Mouse (Mus musculus) CD8-positive naive resting alpha-beta T cell, adult 2 months (primary cell): ENCODE data around the gene Slc17a9.
"Not testable (repeated sequence)": the region's sequence is repeated elsewhere in the genome, so short reads cannot be mapped to it uniquely, and the experiment has no call there.

Source experiments
- DNase-seq, 2 experiments: peaks; one replicate each; pipeline ENCODE4 v3.0.0; 2022; ENCODE audit warnings: low read depth in 2 of 2, low spot score in 2 of 2

Slc17a9 gene

DNA sequence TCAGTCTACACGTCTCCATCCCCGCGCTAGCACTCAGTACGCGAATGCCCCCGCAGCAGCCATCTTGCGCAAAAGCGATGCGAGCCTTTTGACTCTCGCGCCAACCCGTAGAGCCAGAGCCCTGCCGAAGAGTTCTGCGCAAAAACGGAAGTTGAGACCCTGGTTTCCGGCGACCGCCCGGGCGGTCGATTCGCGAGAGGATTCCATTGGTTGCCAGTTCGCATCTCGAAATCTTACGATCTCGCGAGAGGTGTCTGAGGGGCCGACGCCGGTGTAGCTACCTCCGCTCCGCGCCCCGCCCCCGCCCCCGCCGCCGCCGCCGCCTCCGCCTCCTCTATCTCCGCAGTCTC lies 15.2 kb upstream of the Slc17a9 start, which contains the start of the genes Dido1 and Gid8:
Gene Dido1 (minus strand): TSS at position 77 of the 350 bp plus-strand sequence.
Gene Gid8 (plus strand): TSS at position 195 of the 350 bp plus-strand sequence.
- peak; percentile 91 to 92 for DNase-seq

GRCm38 (mm10) chr2:180710276-180711155 lies 14.5 kb upstream of the Slc17a9 start:
- DNase-seq: no peak

DNA sequence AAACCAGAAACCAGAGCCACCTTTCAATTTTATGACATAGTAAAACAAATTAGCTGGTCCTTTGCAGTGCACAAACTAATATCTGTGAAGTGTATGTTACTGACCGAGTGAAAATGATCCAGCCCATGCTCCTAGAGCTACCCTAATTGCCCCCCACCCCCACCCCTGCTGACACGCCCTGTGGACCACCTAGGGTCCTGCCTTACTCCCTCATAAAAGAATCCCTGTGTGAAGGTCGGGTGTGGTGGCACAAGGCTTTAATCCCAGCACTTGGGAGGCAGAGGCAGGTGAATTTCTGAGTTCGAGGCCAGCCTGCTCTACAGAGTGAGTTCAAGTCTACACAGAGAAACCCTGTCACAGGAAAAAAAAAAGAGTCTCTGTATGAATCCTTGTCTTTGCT lies 13.5 kb upstream of the Slc17a9 start:
- no peak for DNase-seq

GRCm38 (mm10) chr2:180712037-180712689 lies 12.9 kb upstream of the Slc17a9 start:
- no peak for DNase-seq

DNA sequence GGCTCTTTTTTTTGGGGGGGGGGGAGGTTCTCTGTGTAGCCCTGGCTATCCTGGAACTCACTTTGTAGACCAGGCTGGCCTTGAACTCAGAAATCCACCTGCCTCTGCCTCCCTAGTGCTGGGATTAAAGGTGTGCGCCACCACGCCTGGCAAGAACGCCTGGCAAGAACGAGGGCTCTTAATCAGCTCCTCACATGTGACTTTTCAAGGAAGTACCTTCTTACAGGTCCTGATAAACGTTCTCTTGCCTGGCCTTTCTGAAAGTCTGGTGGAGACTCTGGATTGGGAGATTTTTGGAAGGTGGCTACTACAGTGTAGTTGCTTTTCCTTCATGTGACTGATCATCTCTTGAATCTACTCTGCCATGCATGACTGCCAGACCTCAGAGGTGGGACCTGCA lies 2.3 kb upstream of the Slc17a9 start:
- not testable (repeated sequence) for DNase-seq

GRCm38 (mm10) chr2:180723865-180724264 lies 1.2 kb upstream of the Slc17a9 start:
- no peak for DNase-seq

DNA sequence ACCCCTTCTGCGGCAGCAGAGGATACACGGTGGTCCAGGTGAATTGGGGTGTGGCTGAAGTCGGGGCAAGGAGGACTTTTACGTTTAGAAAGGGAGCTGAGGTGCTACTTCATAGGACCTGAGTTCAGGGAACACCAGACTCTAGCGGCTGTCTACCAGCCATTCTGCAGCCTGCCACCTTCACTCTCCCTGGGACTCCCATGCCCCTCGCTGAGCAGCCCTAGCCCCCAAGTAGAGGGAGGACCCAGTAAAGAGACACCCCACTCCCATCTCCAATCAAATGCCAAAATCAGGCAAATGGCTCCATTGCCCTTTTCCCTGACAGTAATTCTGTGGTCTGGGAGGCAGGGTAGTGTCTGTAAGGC lies 333 bp downstream of the Slc17a9 start:
- no peak for DNase-seq

- DNase-seq: no peak
These were observed 980 bp downstream of the Slc17a9 start for GRCm38 (mm10) chr2:180725856-180726629.

DNA sequence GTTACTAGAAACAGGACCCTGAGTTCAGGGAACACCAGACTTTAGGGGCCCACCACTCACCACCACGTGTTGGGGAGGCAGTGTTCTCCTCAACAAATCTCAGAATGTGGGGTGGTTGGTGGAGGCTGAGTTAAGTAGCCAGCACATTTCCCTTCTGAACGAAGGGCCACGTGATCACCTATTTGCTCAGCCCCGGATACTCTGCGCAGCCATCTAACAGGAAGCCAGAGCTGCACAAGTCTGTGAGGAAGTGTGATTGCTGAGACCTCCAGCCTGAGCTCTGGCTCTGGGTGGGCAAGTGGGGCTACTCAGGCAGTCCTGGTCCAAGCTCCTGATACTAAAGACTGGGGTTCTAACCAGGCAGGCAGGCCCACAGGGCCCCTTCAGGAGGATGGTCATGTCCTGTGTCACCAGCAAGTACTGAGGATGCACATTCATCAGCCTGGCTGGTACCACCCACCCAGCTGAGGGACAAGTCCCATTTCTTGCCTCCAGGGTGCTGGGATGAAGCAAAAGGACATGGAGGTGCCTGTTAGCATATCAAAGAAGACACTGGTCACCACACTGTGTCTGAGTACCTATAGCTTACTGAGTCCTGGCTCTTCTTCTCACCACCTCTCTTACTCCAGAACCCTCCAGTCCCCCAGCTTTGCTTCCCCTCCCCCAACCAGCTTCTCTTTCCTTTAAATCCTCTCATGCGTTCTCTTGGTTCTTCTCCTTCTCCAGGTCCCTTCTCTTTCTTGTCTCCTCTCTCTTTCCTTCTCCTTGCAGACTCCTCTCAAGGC lies 1.8 kb downstream of the Slc17a9 start:
- peak; percentile 46 to 65 for DNase-seq

DNA sequence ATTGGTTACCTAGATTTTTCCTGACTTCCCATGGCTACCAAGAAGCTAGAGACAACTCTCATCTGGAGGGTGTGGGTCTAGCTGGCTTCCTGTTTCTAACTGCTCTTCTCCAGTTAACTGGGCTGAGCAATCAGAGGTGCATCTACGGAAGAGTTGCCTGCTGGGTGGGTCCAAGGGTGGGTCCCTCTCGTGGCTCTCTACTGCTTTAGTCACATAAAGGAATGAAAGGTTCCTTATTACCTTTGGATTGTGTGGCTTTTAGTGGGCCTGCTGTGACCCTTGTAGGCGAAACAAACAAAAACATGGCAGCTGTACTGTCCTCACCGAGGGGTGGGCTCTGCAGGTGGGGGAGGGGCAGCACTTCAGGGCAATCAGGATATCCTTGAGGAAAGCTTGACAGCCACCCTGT lies 2.6 kb downstream of the Slc17a9 start:
- no peak for DNase-seq

DNA sequence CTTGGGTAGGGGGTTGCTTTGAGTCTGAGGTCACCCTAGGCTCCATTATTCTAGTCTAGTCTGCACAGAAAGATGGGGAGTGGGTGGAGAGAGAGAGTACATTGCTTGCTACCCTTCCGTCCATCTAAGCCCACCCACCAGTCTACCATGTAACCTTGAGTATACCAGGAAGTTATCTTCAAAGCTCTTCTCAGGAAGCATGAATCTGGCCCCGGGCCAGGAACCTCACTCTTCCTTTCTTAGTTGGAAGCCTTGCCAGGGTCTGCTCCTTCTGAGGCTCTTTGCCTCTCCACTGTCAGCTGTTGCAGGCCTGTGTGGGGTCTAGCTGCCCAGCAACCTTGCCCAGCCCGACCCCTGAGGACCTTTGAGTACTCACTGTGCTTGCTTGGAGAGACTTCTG lies 6.0 kb downstream of the Slc17a9 start:
- DNase-seq: peak; percentile 50 to 67

GRCm38 (mm10) chr2:180731984-180732383 lies 6.9 kb downstream of the Slc17a9 start:
- no peak for DNase-seq

- no peak for DNase-seq
These were observed 10.2 kb downstream of the Slc17a9 start for GRCm38 (mm10) chr2:180735232-180735631.

DNA sequence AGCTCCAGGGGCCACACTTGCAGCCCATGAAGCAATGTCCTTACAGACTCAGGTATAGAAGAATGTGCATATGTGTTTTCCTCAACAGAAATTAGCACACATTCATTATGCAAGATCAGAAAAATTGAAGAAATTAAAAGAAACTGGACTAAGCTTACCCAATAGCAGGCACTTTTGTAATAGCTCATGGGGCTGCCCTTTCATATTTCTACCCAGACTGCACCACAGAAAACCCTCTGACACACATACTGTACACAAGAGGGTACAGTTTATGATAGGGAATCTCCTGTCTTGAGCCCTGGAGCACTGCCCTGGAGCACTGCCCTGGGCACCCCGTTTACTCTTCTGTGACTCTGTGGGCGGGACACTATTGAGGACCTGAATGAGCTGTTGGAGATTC lies 12.9 kb downstream of the Slc17a9 start:
- DNase-seq: no peak

- DNase-seq: no peak
These were observed 15.3 kb downstream of the Slc17a9 start for GRCm38 (mm10) chr2:180740349-180740748.

- no peak for DNase-seq
These were observed 16.4 kb downstream of the Slc17a9 start for GRCm38 (mm10) chr2:180741421-180741820.

DNA sequence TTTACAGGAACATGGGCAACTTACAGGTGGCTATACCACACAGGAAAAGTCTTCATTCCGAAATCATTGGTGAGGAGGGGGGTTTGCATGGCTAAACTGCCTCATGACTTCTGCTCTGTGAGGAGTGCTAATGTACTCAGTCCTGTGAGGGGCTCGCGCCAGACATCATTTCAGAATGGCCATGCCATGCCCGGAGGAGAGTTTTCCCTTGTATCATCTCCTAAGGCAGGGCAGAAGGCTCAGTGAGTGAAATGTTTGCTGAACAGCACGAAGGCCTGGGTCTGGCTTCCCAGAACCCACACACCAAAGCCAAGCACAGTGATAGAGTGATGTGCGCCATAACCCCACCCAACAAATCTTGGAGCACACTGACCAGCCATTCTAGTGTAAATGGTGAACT lies 17.8 kb downstream of the Slc17a9 start:
- DNase-seq: no peak

DNA sequence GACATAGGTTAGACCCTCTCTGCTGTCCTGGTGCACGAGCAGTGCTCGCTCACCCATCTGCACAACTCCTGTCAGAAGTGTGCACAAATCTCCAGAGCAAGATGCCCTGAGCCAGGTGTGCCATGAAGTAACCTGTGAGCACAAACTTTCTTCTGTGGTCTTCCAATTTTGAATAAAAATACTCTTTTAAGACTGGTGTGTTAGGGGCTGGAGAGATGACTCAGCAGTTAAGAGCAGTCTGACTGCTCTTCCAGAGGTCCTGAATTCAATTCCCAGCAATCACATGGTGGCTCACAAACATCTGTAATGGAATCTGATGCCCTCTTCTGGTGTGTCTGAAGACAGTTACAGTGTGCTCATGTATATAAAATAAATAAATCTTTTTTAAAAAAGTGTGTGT lies 18.3 kb downstream of the Slc17a9 start:
- DNase-seq: no peak

GRCm38 (mm10) chr2:180745248-180745927 lies 20.3 kb downstream of the Slc17a9 start:
- DNase-seq: peak; percentile 88 to 91

DNA sequence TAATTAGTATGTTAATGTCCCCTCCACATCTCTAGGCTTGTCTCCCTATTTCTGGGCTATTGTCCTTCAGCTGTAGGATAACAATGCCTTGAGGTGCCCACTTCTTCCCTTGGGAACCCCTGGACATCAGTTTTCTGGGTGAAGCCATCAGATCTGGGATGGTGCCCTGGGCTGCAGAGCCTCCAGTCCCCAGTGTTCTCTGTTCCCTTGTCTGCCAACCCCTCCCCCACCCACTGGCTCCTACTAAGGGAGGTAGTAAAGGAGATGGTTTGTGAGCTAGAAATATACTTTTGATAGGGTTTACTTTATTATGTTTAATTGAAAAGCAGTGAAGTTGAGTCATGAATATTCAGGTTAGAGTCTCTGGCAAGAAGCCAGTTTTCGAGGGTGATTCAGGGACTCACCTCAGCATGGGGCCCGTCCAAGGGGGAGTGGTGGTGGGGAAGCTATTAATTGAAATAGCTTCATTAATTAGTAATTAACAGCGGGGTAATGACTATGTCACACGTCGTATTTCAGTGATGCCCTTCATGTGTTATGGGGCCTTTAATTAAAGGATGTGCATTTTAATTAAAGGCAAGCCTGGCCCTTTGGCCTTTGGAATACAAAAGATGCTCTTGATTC lies 21.6 kb downstream of the Slc17a9 start:
- no peak for DNase-seq
